Mouse (Mus musculus): ENCODE measurements around the gene Gm29094.
A peak's percentile ranks its signal among the peaks of the same experiment; 100 is the strongest.
"Not testable (repeated sequence)": the region's sequence is repeated elsewhere in the genome, so short reads cannot be mapped to it uniquely, and the experiment has no call there.

Gm29094 gene

DNA sequence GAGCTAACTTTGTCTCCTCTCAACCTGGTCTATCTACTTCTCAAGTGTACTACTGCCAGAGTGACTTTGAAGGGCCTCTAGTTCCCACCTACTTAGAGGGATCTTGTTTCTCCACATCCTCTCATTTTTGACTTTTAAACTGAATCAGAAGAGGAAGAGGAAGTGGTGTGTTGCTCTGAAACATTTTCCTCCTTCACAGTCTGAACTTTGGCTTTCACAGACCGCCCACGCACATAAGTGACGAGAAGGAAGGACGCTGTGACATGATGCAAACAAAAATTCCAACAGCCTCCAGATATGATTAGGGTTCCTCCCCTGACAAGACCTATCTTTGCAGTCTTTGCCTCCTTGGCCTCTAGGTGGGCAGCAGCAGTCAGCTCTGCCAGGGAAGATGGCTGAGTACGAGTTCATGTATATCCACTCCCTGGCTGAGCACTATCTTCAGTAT lies at the start of gene Gm29094, which contains the start of gene Bcl2a1b:
TSS of gene Gm29094 (plus strand) at position 411 of the 448 bp plus-strand sequence.
TSS of gene Bcl2a1b (plus strand) at position 241 of the 448 bp plus-strand sequence.
- not testable (repeated sequence) for DNase-seq (ENCODE audit: low spot score)

DNA sequence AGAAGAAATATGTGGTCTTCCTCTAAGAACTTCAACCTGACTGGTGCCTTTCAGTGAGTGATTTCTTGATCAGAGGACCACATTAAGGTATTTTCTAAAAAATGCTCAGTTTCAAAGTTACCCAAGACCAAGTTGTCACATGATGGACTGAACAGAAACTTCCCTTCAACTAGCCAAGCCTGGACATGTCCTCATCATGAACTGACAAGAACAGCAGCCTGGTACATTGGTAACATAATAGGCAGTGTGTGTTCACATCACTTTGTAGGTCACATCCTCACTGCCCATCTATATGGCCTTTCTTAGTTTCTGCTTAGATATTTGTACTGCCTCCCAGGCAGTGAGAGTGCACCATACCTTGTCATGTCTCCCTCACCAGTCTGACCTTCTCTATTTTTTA lies 26.6 kb upstream of the Gm29094 start:
- not testable (repeated sequence) for DNase-seq (ENCODE audit: low spot score)

DNA sequence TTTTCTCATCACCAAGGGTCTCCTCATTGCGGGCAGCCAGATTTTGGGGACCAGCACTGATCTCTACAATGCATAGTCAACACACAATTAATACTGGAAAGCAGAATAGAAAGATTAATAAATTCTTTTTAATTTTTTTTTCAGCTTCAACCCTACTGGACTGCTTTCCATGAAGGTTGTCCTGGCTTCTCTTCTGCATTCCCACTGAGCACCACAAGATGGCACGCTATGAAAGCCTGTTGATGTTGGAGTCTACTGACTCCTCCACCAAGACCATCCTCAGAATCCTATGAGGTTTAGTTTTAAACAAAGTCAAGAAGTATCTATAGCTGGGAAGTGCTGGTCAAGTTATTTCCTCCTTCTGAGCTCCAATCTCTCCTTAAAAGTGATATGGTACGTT lies 20.3 kb upstream of the Gm29094 start:
- peak; percentile 39 for DNase-seq (ENCODE audit: low spot score)

DNA sequence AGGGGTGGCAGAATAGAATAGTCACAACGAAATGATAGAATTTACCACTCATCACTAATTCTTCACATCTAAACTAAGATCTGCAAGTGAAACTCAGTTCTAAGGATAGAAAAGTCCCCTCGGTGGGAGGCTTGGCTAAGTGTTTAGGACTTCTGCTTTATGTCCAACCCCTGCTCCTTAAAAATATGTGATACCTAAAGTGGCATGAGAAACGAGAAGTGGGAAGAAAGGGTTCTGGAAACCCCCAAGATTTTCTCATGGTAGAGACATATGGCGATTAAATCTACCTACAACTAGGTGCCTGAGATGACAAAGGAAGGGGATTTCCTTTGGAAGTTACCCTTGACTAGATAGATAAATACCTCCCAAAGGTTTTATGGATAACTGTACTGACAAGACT lies 19.7 kb upstream of the Gm29094 start:
- not testable (repeated sequence) for DNase-seq (ENCODE audit: low spot score)

DNA sequence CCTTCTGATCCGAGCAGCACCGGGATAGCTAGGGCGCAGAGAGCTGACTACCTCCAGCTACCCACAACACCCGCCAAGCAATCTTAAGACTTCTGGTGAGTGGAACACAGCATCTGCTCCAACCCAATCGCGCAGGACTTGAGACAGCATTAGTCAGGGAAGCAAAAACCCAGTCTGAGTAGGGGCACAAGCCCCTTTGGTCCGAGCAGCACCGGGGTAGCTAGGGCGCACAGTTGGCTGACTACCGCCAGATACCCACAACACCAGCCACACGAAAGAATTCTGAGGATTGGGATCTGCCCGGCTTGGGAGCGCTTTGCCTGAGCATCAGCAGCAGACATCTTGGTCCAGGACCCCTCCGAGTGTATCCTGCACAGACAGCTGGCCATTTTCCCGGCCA lies 12.2 kb upstream of the Gm29094 start:
- not testable (repeated sequence) for DNase-seq (ENCODE audit: low spot score)

- DNase-seq (ENCODE audit: low spot score) = not testable (repeated sequence)
Observed at GRCm38 (mm10) chr9:89195483-89195882, 3.7 kb upstream of the Gm29094 start.

- not testable (repeated sequence) for DNase-seq (ENCODE audit: low spot score)
Observed at GRCm38 (mm10) chr9:89197509-89197908, 1.7 kb upstream of the Gm29094 start.

- not testable (repeated sequence) for DNase-seq (ENCODE audit: low spot score)
Observed at GRCm38 (mm10) chr9:89198349-89198748, 830 bp upstream of the Gm29094 start.

GRCm38 (mm10) chr9:89202256-89202655 lies 3.1 kb downstream of the Gm29094 start:
- not testable (repeated sequence) for DNase-seq (ENCODE audit: low spot score)

DNA sequence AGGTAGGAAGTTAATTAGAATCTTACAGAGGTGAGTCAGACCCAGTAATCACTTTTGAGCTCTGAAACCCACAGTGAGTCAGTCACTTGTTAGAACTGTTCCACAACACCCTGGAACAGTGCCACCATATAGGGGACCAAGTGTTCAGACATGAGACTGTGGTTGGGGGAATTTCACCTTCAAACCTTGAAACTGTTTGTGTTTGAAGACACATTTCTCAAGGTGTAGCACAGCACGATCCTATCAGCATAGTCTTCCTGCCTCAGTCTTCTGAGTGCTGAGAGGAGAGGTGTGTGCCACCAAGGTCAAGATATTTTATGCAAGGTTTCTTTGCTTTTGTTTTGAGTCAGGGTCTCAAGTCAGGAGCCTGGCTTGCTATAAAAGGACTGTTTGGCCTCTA lies 9.8 kb downstream of the Gm29094 start:
- DNase-seq (ENCODE audit: low spot score) = not testable (repeated sequence)

DNA sequence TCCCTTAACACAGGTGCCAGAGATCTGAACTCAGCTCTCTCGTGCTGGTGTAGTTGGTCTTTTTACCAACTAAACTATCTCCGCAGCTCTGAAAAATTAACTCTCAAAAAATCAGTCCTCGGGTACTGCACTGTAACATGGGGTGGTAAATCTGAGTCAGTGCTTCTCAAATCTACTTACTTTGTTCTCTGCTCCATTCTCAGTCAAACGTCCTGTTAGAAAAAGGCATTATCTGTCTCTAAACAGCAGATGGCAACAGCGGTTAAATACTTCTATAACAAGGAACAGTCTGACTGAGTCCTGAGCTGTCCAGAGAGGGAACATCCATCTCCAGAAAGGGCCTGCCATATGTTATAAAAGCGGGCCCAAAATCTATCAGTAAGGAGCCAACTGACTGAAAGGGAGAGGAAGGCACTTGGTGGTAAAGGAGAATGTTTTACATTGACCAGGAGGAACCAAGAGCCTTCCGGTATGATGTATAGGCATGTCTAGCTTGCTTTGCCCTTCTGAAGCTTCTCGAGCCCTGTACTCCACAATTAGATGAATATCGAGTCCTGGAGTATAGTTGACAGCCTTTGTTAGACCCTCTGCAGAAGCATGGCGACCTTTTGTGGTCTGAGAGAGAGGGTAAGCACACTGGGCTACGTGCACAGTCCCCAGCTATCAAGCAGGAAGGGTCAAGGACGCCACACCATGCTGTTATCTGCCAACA lies 11.3 kb downstream of the Gm29094 start, which contains the start of gene Mthfs:
TSS of gene Mthfs (plus strand) at position 324 of the 712 bp plus-strand sequence.
- DNase-seq (ENCODE audit: low spot score) = peak; percentile 12

DNA sequence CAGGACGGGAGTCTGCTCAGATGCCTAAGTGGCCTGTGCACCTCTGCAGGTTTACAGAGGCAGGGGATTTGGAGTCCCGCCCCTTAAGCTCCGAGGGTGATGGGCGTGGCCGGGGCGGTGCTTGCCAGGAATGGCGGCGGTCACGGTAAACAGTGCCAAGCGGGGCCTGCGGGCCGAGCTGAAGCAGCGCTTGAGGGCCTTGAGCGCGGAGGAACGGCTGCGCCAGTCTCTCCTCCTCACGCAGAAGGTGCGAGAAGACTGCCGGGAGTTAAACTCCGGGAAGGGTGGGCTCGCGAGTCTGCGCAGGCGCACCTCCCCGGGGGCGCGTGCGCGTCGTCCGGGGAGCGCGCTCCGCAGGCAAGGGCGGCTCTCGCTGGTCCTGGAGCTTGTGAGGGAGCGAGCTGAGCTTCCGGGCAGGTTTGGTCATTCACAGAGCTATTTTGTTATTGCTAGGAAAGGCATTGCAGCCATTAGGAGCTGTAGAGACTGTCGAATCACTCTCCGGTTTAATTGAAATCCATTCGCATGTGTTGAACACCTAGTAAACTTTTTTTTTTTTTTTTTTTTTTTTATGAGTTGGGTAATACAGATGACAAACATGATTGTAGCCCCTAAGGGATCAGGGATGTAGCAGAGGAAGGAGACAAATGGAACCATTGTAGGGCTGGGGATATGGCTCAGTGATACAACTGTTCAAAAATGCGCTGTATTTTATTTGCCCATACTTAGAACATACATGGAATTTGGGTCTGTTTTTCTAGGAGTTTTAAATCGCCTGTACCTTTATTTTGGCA lies 12.1 kb downstream of the Gm29094 start:
- DNase-seq (ENCODE audit: low spot score) = peak; percentile 12

- peak; percentile 4 for DNase-seq (ENCODE audit: low spot score)
Observed at GRCm38 (mm10) chr9:89212428-89212827, 13.2 kb downstream of the Gm29094 start.

DNA sequence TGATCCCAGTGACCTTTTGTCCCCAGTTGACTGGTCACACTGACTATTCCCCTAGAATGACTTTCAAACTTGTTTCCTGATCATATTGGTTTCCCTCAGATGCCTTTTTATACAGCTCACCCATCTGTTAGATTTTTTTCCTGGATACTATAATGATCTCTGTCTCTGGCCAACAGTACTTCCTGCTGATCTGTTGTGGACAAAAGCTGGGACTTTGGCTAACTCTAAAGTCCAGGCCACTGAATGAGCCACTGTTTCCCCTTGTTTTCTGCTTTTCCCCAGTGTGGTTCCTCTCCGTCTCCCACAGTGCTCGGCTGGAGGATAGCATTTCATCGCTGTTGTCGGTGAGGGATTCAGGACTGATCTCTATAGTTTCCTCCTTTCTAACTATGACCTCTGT lies 19.0 kb downstream of the Gm29094 start:
- DNase-seq (ENCODE audit: low spot score) = not testable (repeated sequence)

DNA sequence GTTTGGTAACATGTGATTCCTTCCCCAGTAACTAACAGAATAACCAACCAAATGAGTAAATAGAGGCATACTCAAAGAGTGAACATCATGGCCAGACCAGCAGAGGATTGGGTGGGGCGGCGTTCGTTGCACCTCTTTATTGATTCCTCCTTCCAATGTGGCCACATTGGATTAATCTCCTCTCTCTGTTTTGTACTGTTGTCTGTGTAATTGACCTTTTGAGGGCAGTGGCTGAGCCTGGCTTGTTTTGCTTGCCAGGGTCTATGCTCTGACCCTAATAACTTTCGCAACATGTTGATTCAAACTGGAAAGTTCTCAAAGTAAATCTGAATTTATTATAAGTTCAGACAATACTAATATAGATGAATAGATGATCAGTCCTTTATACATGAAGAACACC lies 20.5 kb downstream of the Gm29094 start:
- not testable (repeated sequence) for DNase-seq (ENCODE audit: low spot score)

DNA sequence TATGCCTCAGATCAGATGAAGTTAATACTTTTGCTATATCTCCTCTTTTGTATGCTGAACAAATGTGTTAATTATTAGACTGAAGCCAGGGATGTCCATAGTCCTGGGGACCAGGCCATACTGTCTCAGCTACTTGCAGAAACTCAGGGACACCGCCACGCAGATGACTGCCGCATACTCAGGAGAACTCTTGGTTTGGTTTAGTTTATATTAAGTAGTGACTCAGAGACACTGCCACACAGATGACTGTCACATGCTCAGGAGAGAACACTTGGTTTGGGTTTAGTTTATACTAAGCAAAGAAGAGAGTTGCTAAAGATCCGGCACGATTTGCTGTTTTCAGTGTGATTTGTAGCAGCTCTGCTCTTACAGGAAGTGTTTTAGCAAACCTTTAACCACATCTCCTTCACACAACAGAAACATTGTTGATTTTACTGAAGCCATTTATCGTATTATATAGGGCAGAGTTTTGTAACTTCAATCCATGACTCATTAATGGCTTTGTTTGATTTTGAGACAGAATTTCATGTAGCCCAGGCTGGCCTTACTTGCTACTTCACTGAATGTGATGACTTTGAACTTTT lies 21.6 kb downstream of the Gm29094 start:
- not testable (repeated sequence) for DNase-seq (ENCODE audit: low spot score)

DNA sequence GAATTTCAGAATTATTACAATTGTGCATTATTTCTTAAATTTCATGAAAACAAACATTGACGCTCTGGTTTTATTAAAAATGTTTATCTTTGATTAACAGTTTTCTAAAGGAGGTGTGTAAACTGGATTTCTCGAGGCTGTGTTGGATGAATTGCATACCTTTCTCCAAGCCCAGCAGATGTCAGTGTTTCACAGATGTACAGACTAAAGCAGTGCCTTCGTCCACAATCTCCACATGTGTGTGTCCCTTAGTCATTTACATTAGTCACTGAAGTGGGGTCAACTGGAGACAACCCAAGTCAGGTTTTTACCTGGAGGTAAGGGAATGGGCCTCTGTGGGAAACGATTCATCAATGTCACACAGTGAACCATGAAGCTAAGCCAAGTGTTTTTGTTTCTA lies 26.9 kb downstream of the Gm29094 start:
- DNase-seq (ENCODE audit: low spot score) = peak; percentile 43

GRCm38 (mm10) chr9:89228122-89228521 lies 28.9 kb downstream of the Gm29094 start:
- no peak for DNase-seq (ENCODE audit: low spot score)

GRCm38 (mm10) chr9:89230897-89231497 lies 31.8 kb downstream of the Gm29094 start:
- DNase-seq (ENCODE audit: low spot score) = not testable (repeated sequence)

DNA sequence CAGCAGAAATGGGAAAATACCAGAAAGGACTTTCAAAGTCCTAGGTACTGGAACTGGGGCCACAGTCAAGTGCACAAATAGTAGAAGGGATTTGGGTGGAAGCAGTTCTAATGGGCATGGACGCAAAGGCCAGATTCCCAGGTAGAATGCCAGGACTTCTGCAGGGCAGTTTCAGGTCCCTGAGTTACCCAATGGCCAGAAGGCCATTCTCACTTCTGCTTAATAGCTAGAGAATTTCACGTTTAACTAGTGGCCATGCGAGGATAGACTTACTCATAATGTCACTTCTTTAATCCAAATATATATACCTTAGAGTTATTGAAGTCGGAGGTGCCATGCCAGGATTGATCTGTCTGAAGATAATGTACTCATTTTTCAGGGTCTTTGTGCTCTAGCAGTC lies 38.0 kb downstream of the Gm29094 start:
- DNase-seq (ENCODE audit: low spot score) = not testable (repeated sequence)

GRCm38 (mm10) chr9:89238976-89239505 lies 39.9 kb downstream of the Gm29094 start:
- not testable (repeated sequence) for DNase-seq (ENCODE audit: low spot score)

Data from embryo, embryonic 10.5 days (tissue).